Mouse (Mus musculus) megakaryocyte, embryonic 14.5 days (primary cell): ENCODE measurements at regions not wholly inside any gene's neighbourhood (a gene's known extent, or its start where the extent isn't known, plus 50 kb on each side); places are given as distances from the start of the nearest gene placed in this dataset.

ENCODE experiments used
- H3K27me3 ChIP-seq: replicated peaks from 2 replicates; pipeline ENCODE3; 2012; ENCODE audit warnings: inconsistent platforms
- H3K36me3 ChIP-seq: replicated peaks from 2 replicates; pipeline ENCODE3; 2012; ENCODE audit warnings: low read length, inconsistent platforms, mixed read lengths
- H3K4me1 ChIP-seq: 2 replicates; pipeline ENCODE4 v1.6.1; 2012; ENCODE audit warnings: inconsistent platforms
- H3K4me3 ChIP-seq: replicated peaks from 2 replicates; pipeline ENCODE3; 2012; ENCODE audit warnings: moderate library complexity, mild to moderate bottlenecking, inconsistent platforms
- H3K9me3 ChIP-seq: 2 replicates; pipeline ENCODE4 v1.6.1; 2012; ENCODE audit warnings: inconsistent platforms
- FLI1 ChIP-seq: IDR thresholded peaks from 2 replicates; pipeline ENCODE4 v1.6.1; 2012; ENCODE audit warnings: low read length, inconsistent platforms, mixed read lengths
- GATA1 ChIP-seq: IDR thresholded peaks from 3 replicates; pipeline ENCODE4 v1.6.1; 2012; ENCODE audit warnings: mixed read lengths, low read length, inconsistent platforms, borderline replicate concordance

DNA sequence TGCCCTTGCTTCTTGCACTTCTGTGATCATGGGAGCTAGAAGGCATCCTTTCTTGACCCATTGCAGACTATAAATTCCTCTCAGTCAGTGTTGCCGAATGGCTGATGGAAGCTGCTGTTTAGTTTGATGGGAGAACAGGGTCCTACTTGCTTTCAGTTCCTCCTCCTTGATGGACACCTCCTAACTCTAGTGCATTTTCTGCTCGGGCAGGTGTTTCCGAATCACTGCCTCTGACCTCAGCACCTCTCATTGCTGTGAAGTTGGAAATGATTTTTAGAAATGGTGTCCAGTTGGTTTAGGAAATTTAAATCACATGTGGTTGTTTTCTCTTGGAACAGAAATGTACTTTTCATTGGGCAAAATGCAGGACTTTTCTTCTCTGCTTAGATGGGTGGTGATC, 214.9 kb downstream of the Gm21750 start:
- Histone ChIP-seq H3K4me1 (no peaks in the 10 kb centered on the region), H3K27me3 (no peaks in the 10 kb centered on the region), H3K4me3 (no peak overlapping the region), H3K36me3 (no peaks in the 10 kb centered on the region), H3K9me3 (no peaks in the 10 kb centered on the region)
- no peak for TF ChIP-seq GATA1
- TF ChIP-seq FLI1 = no peak

DNA sequence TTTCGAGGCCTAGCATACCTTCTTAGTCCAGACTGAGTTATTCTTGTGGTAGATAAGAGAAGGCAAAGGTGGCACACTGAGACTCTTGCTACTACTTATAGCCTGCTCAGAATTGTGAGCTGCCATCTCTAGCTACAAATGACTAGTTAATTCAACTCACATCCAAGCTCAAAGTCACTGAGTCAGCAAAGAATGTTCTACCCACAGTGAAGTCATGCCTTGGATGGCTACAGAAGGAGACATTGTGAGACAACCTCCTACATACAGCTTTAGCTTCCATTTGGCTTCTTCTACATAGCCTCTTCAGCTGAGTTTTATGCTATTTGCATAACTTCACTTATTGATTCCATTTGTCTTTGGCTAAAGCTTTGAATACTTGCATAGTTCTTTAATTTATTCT, 217.2 kb downstream of the Gm21750 start:
- TF ChIP-seq FLI1 (no peak), GATA1 (no peak)
- Histone ChIP-seq H3K4me3 (no peak overlapping the region), H3K36me3 (no peaks in the 10 kb centered on the region), H3K27me3 (no peaks in the 10 kb centered on the region), H3K9me3 (no peaks in the 10 kb centered on the region), H3K4me1 (no peaks in the 10 kb centered on the region)

DNA sequence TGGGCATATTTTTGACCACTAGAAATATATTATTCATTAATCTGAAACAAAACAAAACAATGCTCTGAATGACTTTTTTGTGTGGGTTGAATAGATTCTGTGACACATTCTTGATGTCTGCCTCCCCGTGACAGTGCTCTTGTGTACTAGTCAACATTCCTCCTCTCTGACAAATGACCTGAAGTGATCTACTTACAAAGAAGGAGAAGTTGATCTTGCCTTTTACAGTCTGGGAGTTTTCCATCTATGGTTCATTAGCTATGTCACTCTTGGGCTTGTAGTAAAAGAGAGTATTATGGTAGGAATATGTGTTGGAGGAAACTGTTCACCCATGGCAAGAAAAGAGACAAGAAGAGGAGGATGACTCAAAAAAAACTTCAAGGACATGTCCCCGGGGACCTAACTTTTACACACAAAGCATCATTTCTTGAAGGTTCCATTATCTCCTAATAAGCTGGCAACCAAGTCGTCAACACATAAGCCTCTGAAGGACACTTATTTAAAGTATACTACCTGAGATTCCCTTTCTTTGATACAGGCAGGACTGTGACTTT, 217.9 kb downstream of the Gm21750 start:
- Histone ChIP-seq H3K27me3 (no peaks in the 10 kb centered on the region), H3K4me1 (no peaks in the 10 kb centered on the region), H3K4me3 (no peak overlapping the region), H3K9me3 (no peaks in the 10 kb centered on the region), H3K36me3 (no peaks in the 10 kb centered on the region)
- TF ChIP-seq GATA1 = no peak
- no peak for TF ChIP-seq FLI1

DNA sequence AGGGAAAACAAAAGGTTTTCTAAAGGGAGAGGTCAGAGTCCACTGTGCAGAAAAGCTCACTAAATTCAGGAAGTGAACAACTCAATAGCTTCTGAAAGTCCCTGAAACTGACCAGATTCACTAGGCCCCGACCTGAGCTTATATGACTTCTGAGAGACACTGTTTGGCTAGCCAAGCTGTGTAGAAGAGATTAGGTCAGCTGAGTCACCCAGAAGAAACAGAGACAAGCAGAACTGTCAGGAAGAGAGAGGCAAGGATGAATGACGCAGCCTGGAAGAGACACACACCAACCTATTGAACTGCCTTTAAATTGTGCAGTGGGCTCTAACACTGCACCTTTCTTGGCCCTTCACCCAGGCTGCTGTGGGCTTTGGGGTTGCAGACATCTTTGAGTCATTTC, 230.4 kb downstream of the Gm21750 start:
- Histone ChIP-seq H3K9me3 (no peaks in the 10 kb centered on the region), H3K4me3 (no peak overlapping the region), H3K4me1 (0 out of 2 replicates have a peak, but pooled peaks cover 3% of the 10 kb centered on the region), H3K36me3 (no peaks in the 10 kb centered on the region), H3K27me3 (no peaks in the 10 kb centered on the region)
- TF ChIP-seq FLI1 (no peak), GATA1 (no peak)

DNA sequence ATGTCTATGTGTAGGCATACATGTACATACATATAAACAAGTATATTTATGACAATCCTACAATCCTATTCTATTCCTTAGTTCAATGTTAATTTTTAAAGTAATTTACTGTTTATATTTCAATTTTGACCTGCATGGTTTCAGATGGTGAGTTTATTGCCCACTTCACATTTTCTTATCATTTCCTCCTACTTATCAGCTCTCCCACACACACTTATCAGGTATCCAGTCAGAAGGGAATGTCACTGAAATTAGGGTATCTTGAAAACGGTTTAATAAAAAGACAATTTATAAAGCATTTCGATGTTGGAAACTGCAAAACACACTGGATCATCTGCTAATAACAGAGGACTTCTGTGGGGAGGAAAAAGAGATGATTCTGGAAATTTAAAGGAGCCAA, 233.8 kb downstream of the Gm21750 start:
- TF ChIP-seq FLI1 = no peak
- TF ChIP-seq GATA1 = no peak
- no peak overlapping the region for H3K4me3 ChIP-seq
- H3K4me1 ChIP-seq = 0 out of 2 replicates have a peak, but pooled peaks cover 3% of the 10 kb centered on the region
- no peaks in the 10 kb centered on the region for H3K9me3 ChIP-seq
- H3K36me3 ChIP-seq = no peaks in the 10 kb centered on the region
- H3K27me3 ChIP-seq = no peaks in the 10 kb centered on the region

DNA sequence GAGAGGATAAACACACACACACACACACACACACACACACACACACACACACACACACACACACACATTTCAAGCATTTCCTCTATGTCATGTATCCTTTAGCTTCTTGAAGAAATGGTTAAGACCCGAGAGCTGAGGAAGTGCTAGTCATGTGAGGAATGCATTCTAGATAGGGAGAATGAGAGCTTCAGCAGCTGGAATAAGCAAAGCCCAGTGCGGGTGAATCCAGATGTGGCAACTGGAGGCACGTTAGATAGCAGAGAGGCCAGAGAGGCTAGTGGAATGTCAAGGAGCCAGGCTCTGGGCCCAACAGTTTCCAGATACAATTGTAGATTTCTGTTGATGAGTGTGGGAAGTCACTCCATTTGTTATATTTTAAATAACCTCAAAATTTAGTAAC, 234.2 kb downstream of the Gm21750 start:
- Histone ChIP-seq H3K27me3 (no peaks in the 10 kb centered on the region), H3K4me3 (no peak overlapping the region), H3K9me3 (no peaks in the 10 kb centered on the region), H3K36me3 (no peaks in the 10 kb centered on the region), H3K4me1 (0 out of 2 replicates have a peak, but pooled peaks cover 3% of the 10 kb centered on the region)
- TF ChIP-seq GATA1 = no peak
- TF ChIP-seq FLI1 = no peak

DNA sequence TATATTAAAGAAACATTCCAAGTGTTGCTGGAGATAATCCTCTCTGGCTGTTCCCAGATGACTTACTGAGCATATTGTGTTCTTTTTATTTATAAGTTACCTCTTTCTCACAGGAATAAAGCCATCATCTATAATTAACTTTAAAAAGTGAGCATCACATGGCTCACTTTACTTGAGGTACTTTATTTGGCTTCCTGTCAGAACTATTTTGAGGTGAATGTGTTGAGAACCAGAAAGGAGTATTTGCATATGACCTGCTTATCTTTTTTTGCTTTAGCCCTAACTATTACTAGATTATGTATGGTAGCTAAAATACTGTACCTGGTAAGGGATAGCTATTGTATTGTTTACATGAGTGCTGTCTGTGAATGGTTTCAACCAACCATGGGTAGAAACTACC, 238.1 kb downstream of the Gm21750 start:
- Histone ChIP-seq H3K27me3 (no peaks in the 10 kb centered on the region), H3K36me3 (no peaks in the 10 kb centered on the region), H3K9me3 (no peaks in the 10 kb centered on the region), H3K4me3 (no peak overlapping the region), H3K4me1 (no peaks in the 10 kb centered on the region)
- no peak for TF ChIP-seq FLI1
- TF ChIP-seq GATA1 = no peak

DNA sequence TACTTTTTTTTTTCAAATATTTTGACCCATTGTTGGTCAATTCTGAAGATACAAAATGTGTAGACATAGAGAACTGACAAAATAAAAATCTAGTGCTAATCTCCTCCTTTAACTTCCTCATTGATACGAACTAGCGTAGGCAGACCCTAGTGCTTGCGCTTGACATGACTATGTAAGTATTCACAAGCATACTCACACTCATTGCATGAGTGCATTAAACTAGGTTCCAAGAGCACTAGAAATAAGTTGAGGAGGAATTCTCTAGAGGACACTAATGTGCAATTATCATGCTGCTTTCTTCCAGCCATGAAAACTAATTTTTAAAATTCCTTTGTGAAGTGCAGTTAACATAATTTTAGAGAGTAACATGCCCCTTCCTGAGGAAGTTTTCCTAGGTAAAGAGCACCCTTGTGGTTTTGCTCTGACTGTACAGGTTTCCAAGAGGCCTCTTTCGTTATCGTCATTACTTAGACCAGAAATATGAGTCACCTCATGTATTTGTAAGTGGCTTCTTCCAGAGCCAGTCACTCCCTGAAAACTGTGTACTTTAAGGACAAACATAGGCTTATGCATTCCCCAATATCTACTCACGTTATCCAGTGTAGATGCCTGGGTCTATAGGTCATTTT, 241.2 kb downstream of the Gm21750 start:
- Histone ChIP-seq H3K27me3 (no peaks in the 10 kb centered on the region), H3K36me3 (no peaks in the 10 kb centered on the region), H3K4me1 (no peaks in the 10 kb centered on the region), H3K4me3 (no peak overlapping the region), H3K9me3 (no peaks in the 10 kb centered on the region)
- no peak for TF ChIP-seq GATA1
- no peak for TF ChIP-seq FLI1

DNA sequence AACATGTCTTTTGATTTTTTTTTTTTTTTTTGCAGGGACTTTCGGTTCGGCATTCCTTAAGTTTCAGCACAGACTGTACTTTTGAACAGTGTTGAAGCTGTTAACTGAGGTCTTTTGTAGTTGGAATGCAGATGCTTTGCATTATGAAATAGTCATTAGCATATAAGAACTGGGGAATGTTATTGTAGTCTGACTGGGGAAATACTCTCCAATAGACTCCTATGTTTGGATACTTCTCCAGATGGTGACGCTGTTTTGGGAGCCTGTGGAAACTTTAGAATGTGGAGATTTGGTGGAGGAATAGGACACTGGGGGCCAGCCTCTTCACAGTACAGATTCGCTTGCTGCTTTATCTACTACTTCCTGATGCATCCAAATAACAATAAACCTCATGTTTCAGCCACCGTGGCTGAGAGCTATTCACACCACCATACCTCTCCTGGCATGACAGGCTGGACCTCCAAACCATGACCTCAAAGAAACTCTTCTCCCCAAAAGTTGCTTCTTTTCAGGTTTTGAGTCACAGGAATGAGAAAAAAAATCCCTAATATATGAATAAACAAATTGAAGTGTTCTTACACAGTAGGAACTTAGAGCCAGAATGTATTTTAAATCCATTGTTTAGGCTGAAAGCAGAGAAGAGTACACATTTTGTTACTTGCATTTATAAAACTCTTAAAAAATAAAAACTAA, 252.9 kb downstream of the Gm21750 start:
- H3K4me1 ChIP-seq = no peaks in the 10 kb centered on the region
- no peaks in the 10 kb centered on the region for H3K27me3 ChIP-seq
- no peak for TF ChIP-seq FLI1
- TF ChIP-seq GATA1 = no peak
- no peaks in the 10 kb centered on the region for H3K36me3 ChIP-seq
- H3K4me3 ChIP-seq = no peak overlapping the region
- H3K9me3 ChIP-seq = no peaks in the 10 kb centered on the region

DNA sequence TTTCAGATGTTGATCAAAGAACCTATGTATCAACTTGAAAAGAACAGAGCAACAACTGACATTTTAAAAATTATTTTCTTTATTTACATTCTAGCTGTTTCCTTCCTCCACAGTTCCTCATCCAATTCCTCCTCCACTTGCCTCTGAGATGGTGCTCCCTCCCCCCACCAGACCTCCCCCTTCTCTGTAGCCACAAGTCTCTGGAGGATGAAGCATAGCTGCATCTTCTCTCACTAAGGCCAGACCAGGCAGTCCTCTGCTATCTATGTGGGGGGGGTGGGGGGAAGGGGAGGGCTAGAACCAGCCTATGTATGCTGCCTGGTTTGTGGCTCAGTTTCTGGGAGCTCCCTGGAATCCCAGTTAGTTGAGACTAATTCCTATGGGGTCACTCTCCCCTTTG, 255.0 kb downstream of the Gm21750 start:
- TF ChIP-seq FLI1 = no peak
- no peak for TF ChIP-seq GATA1
- no peaks in the 10 kb centered on the region for H3K27me3 ChIP-seq
- H3K36me3 ChIP-seq = no peaks in the 10 kb centered on the region
- H3K4me3 ChIP-seq = no peak overlapping the region
- H3K9me3 ChIP-seq = no peaks in the 10 kb centered on the region
- no peaks in the 10 kb centered on the region for H3K4me1 ChIP-seq
